Mouse (Mus musculus) bone marrow, adult 2 months (tissue): Measurements from ENCODE around the gene Ciz1.

ENCODE experiments used
- CTCF ChIP-seq: fragments of 200-500 bp; IDR thresholded peaks from 2 replicates; pipeline ENCODE4 v1.5.1; 2011; ENCODE audit warnings: low read length, control low read depth; ENCODE audit not compliant: control insufficient read depth, insufficient read depth
- POLR2A ChIP-seq: fragments of 200-500 bp; IDR thresholded peaks from 2 replicates; pipeline ENCODE4 v1.6.1; 2011; ENCODE audit warnings: low read depth, mild to moderate bottlenecking, control low read depth, low read length, borderline replicate concordance; ENCODE audit not compliant: control insufficient read depth

- no peak for TF ChIP-seq CTCF
- no peak for TF ChIP-seq POLR2A
Measured at GRCm38 (mm10) chr2:32321591-32322298, 30.4 kb upstream of the Ciz1 start.
